Mouse (Mus musculus) forebrain, embryonic 13.5 days (tissue): ENCODE data around the gene Wipf1. TPM values are rescaled to one million over a fixed set of nuclear protein-coding genes. Genes with fewer than 3 reads are reported as not detected.
A peak's percentile ranks its signal among the peaks of the same experiment; 100 is the strongest.

Source experiments
- ATAC-seq: fragments of 200-750 bp; cut with Nextera tagmentation; 2 replicates; pipeline ENCODE4 v1.8.0; 2017
- H3K27ac ChIP-seq: fragments of 300-500 bp; sonication (generic); 2 replicates; pipeline ENCODE4 v1.5.1; 2015; ENCODE audit warnings: inconsistent platforms, mild to moderate bottlenecking, moderate library complexity
- H3K27me3 ChIP-seq: fragments of 300-500 bp; sonication (generic); 2 replicates; pipeline ENCODE4 v1.6.1; 2015; ENCODE audit warnings: mild to moderate bottlenecking, inconsistent platforms
- H3K36me3 ChIP-seq: fragments of 300-500 bp; sonication (generic); 2 replicates; pipeline ENCODE4 v1.6.1; 2015; ENCODE audit warnings: mild to moderate bottlenecking, inconsistent platforms; ENCODE audit not compliant: poor library complexity, severe bottlenecking
- H3K4me1 ChIP-seq: fragments of 300-500 bp; sonication (generic); 2 replicates; pipeline ENCODE4 v1.6.1; 2015; ENCODE audit warnings: inconsistent platforms
- H3K4me2 ChIP-seq: fragments of 300-500 bp; sonication (generic); 2 replicates; pipeline ENCODE4 v1.6.1; 2015; ENCODE audit warnings: inconsistent platforms, mild to moderate bottlenecking, moderate library complexity
- H3K4me3 ChIP-seq: fragments of 300-500 bp; sonication (generic); 2 replicates; pipeline ENCODE4 v1.5.1; 2015; ENCODE audit warnings: mild to moderate bottlenecking, inconsistent platforms
- H3K9ac ChIP-seq: fragments of 300-500 bp; sonication (generic); 2 replicates; pipeline ENCODE4 v1.6.1; 2015; ENCODE audit warnings: mild to moderate bottlenecking, inconsistent platforms
- H3K9me3 ChIP-seq: fragments of 300-500 bp; sonication (generic); replicated peaks from 2 replicates; pipeline ENCODE4 v1.6.1; 2016; ENCODE audit warnings: inconsistent platforms
- WGBS: fragments of 180-500 bp; shearing (Covaris S2); methylation state at CpG from one replicate; pipeline ENCODE4 v1.1.7; 2015; 5-methylcytosine and 5-hydroxymethylcytosine counted together
- polyA plus RNA-seq: library from polyadenylated mRNA; unstranded; fragments of >200 nt; fragmentation: Nextera tagmentation; extraction: Ambion mirVana; gene quantifications from 2 replicates; pipeline ENCODE4 v1.2.1, GENCODE M21; 2015

Gene Wipf1
- polyA plus RNA-seq, 1 experiment from 2014 or later: 2.4 TPM

DNA sequence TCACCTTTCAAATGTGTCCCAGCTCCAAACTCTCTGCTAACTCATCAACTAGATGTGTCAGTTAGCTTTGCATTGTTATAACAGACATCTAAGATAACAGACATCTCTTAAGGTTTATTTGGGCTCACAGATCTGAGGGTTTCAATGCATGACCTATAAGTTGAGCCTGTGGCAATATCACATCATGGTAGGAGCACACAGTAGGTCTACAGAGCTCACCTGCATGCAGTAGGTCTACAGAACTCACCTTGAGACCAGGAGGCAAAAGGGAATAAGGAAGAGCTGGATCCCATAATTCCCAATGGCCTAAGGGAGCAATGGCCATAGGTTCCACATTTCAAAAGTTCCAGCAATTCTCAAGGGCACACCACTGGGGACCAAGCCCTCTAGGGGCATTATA is 31.2 kb downstream of the Wipf1 start:
- no peak overlapping the region for H3K9ac ChIP-seq
- ATAC-seq: no peak

GRCm38 (mm10) chr2:73497572-73497971 is 32.0 kb downstream of the Wipf1 start:
- no peak overlapping the region for H3K9ac ChIP-seq
- H3K27ac ChIP-seq: no peak overlapping the region
- no peaks in the 10 kb centered on the region for H3K9me3 ChIP-seq
- no peaks in the 10 kb centered on the region for H3K36me3 ChIP-seq
- no peak overlapping the region for H3K4me2 ChIP-seq
- 0 out of 2 replicates have a peak, but pooled peaks cover 6% of the 10 kb centered on the region for H3K4me1 ChIP-seq
- H3K27me3 ChIP-seq: no peaks in the 10 kb centered on the region
- 91% methylated on average over 3 of the region's 3 CpGs for WGBS
- H3K4me3 ChIP-seq: no peak overlapping the region
- ATAC-seq: no peak

More for the DNA sequence above, 31.2 kb downstream of the Wipf1 start:
- 0 out of 2 replicates have a peak, but pooled peaks cover 5% of the 10 kb centered on the region for H3K4me1 ChIP-seq
- H3K36me3 ChIP-seq: no peaks in the 10 kb centered on the region
- H3K27ac ChIP-seq: no peak overlapping the region
- no peaks in the 10 kb centered on the region for H3K9me3 ChIP-seq
- H3K4me3 ChIP-seq: no peak overlapping the region
- no peaks in the 10 kb centered on the region for H3K27me3 ChIP-seq
- no peak overlapping the region for H3K4me2 ChIP-seq

DNA sequence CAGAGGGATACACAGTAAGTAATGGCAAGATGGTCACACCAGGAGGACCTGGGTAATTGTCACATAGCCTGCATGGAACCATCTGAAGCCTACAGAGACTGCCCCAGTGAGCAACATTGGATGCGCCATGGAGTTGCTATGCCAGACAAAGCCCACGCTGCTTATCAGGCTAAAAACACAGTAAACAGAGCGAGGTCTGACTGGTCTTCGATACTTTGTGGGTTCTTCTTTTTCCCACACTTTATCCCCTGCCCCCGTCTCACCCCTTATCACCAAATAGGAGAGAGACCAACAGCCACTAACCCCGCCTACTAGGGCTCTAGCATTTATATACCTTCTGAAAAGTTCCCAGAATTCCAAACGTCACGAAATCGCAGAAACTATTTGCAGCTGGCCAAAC is 32.6 kb downstream of the Wipf1 start:
- H3K4me2 ChIP-seq: no peak overlapping the region
- H3K9ac ChIP-seq: no peak overlapping the region
- H3K27ac ChIP-seq: no peak overlapping the region
- WGBS: 93% methylated on average over 9 of the region's 9 CpGs
- no peaks in the 10 kb centered on the region for H3K36me3 ChIP-seq
- H3K4me3 ChIP-seq: no peak overlapping the region
- H3K27me3 ChIP-seq: no peaks in the 10 kb centered on the region
- no peaks in the 10 kb centered on the region for H3K9me3 ChIP-seq
- ATAC-seq: no peak
- 0 out of 2 replicates have a peak, but pooled peaks cover 6% of the 10 kb centered on the region for H3K4me1 ChIP-seq

DNA sequence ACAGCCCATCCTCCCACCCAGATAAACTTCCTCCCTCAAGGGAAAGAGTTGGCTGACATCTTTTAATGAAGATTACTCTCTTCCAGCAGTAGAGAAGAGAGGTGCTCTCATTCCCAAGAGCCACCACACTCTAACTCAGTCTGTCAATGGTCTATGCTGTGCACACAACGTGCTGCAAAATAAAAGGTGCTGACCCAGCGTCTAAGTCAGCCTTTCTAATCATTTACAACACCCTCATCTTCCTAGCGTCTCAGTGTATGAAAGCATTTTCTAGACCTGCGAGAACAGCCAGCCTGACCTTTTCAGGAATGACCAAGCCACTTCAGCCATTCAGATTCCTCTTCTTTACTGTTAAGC is 33.2 kb downstream of the Wipf1 start:
- WGBS: 87% methylated on average over 4 of the region's 4 CpGs
- no peak for ATAC-seq
- Histone ChIP-seq H3K4me3 (no peak overlapping the region), H3K4me2 (no peak overlapping the region), H3K9ac (no peak overlapping the region), H3K36me3 (no peaks in the 10 kb centered on the region), H3K27ac (no peak overlapping the region), H3K9me3 (no peaks in the 10 kb centered on the region), H3K4me1 (peaks cover 6% of the 10 kb centered on the region; the same call in 1 of the 2 replicates), H3K27me3 (no peaks in the 10 kb centered on the region)

GRCm38 (mm10) chr2:73495617-73496328 is 33.8 kb downstream of the Wipf1 start:
- Histone ChIP-seq H3K9me3 (no peaks in the 10 kb centered on the region), H3K9ac (no peak overlapping the region), H3K36me3 (no peaks in the 10 kb centered on the region)

DNA sequence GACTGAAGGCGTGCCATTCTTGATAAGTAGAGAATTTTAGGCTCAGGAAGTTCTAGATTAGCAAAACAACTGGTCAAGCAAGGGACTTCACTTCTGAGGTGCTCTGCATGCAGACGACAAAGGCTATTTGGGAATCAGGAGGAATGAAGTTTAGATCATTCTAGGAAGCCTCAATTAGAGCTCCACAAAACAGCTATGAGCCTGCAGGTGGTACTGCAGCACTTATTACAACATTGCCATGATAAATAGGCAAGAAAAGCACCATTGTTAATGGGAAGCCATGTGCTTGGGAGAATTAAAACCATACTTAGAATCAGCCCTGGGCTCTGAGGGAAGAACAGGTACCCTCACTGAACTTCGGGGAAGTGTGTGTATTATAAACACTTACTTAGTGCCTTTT is 36.0 kb downstream of the Wipf1 start:
- Histone ChIP-seq H3K4me1 (peaks cover 6% of the 10 kb centered on the region; the same call in 1 of the 2 replicates), H3K4me3 (no peak overlapping the region), H3K36me3 (no peaks in the 10 kb centered on the region), H3K9me3 (no peaks in the 10 kb centered on the region), H3K9ac (no peak overlapping the region), H3K27me3 (no peaks in the 10 kb centered on the region), H3K27ac (no peak overlapping the region), H3K4me2 (no peak overlapping the region)
- ATAC-seq: no peak
- WGBS: 50% methylated on average over 3 of the region's 3 CpGs

More at GRCm38 (mm10) chr2:73495617-73496328, 33.8 kb downstream of the Wipf1 start:
- H3K27me3 ChIP-seq: no peaks in the 10 kb centered on the region
- H3K4me2 ChIP-seq: no peak overlapping the region
- H3K4me3 ChIP-seq: no peak overlapping the region
- H3K4me1 ChIP-seq: peaks cover 6% of the 10 kb centered on the region; the same call in 1 of the 2 replicates
- no peak overlapping the region for H3K27ac ChIP-seq
- ATAC-seq: no peak
- WGBS: 81% methylated on average over 16 of the region's 16 CpGs

- H3K4me1 ChIP-seq: peaks cover 6% of the 10 kb centered on the region; the same call in 1 of the 2 replicates
- no peak overlapping the region for H3K4me3 ChIP-seq
- H3K36me3 ChIP-seq: no peaks in the 10 kb centered on the region
- WGBS: 70% methylated on average over 9 of the region's 9 CpGs
- no peak overlapping the region for H3K27ac ChIP-seq
- H3K9me3 ChIP-seq: no peaks in the 10 kb centered on the region
- no peaks in the 10 kb centered on the region for H3K27me3 ChIP-seq
- ATAC-seq: no peak
- H3K9ac ChIP-seq: no peak overlapping the region
- no peak overlapping the region for H3K4me2 ChIP-seq
Observed at GRCm38 (mm10) chr2:73491442-73492241, 37.9 kb downstream of the Wipf1 start.

DNA sequence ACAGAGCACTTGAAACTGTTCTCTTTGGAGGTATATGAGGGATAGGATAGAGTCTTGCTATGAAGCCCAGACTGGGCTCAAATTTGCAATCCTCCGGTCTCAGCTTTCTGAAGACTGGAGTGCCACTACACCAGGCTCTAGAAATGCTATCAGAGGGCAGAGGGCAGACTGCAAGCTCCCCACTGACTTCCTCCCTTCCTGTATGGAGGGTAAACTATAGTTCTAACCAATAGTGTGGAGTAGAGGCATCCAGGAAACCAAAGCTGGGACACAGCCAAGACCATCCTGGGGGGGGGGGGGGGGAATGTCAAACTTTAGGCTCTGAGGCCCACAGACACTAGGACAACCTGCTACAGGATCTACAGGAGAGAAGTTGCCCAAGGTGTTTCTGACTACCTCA is 39.1 kb downstream of the Wipf1 start:
- Histone ChIP-seq H3K4me2 (no peak overlapping the region), H3K9me3 (no peaks in the 10 kb centered on the region)

GRCm38 (mm10) chr2:73486120-73486601 is 43.4 kb downstream of the Wipf1 start:
- Histone ChIP-seq H3K27me3 (no peaks in the 10 kb centered on the region), H3K9me3 (no peaks in the 10 kb centered on the region), H3K4me3 (no peak overlapping the region), H3K36me3 (no peaks in the 10 kb centered on the region), H3K4me1 (peaks cover 10% of the 10 kb centered on the region; the same call in 1 of the 2 replicates), H3K27ac (no peak overlapping the region), H3K9ac (no peak overlapping the region), H3K4me2 (no peak overlapping the region)
- ATAC-seq: no peak
- WGBS: 86% methylated on average over 8 of the region's 8 CpGs

More for the DNA sequence above, 39.1 kb downstream of the Wipf1 start:
- H3K4me1 ChIP-seq: peaks cover 6% of the 10 kb centered on the region; the same call in 1 of the 2 replicates
- no peak for ATAC-seq
- H3K9ac ChIP-seq: no peak overlapping the region
- no peaks in the 10 kb centered on the region for H3K36me3 ChIP-seq
- H3K27me3 ChIP-seq: no peaks in the 10 kb centered on the region
- 93% methylated on average over 1 of the region's 1 CpGs for WGBS
- no peak overlapping the region for H3K4me3 ChIP-seq
- H3K27ac ChIP-seq: no peak overlapping the region

GRCm38 (mm10) chr2:73485236-73486119 is 44.1 kb downstream of the Wipf1 start:
- H3K27ac ChIP-seq: no peak overlapping the region
- no peak overlapping the region for H3K4me3 ChIP-seq
- 0 out of 2 replicates have a peak overlapping the region, but pooled peaks have one; percentile 8 for H3K4me2 ChIP-seq
- H3K9ac ChIP-seq: no peak overlapping the region
- H3K9me3 ChIP-seq: no peaks in the 10 kb centered on the region
- peaks cover 10% of the 10 kb centered on the region; the same call in 1 of the 2 replicates for H3K4me1 ChIP-seq
- 84% methylated on average over 26 of the region's 26 CpGs for WGBS
- no peaks in the 10 kb centered on the region for H3K36me3 ChIP-seq
- ATAC-seq: no peak
- no peaks in the 10 kb centered on the region for H3K27me3 ChIP-seq

- peak overlapping the region; percentile 8; the same call in 1 of the 2 replicates for H3K4me2 ChIP-seq
- H3K9ac ChIP-seq: no peak overlapping the region
- no peak overlapping the region for H3K4me3 ChIP-seq
- H3K27ac ChIP-seq: no peak overlapping the region; the same call in 1 of the 2 replicates
- no peaks in the 10 kb centered on the region for H3K9me3 ChIP-seq
- WGBS: 61% methylated on average over 15 of the region's 15 CpGs
- H3K4me1 ChIP-seq: peaks cover 10% of the 10 kb centered on the region; the same call in 1 of the 2 replicates
- H3K36me3 ChIP-seq: no peaks in the 10 kb centered on the region
- ATAC-seq: no peak
- no peaks in the 10 kb centered on the region for H3K27me3 ChIP-seq
Observed at GRCm38 (mm10) chr2:73484561-73485235, 44.8 kb downstream of the Wipf1 start.
